Mouse (Mus musculus) left cerebral cortex, postnatal 10 days (tissue): ENCODE measurements at regions not wholly inside any gene's neighbourhood (a gene's known extent, or its start where the extent isn't known, plus 50 kb on each side); places are given as distances from the start of the nearest gene placed in this dataset.

ENCODE experiments used
- DNase-seq, 2 experiments: peaks; one replicate each; pipeline ENCODE4 v3.0.0; 2021 to 2022; ENCODE audit warnings: low spot score in 2 of 2, mixed read lengths in 1 of 2; ENCODE audit errors: extremely low spot score in 1 of 2
- intact Hi-C: fragments of 180-260 bp; cut with DNase I; formaldehyde crosslinking; loops from one replicate; pipeline ENCODE4 v1.15.1; 2025

GRCm38 (mm10) chr17:31732176-31732880 lies 54.7 kb downstream of the Cryaa start:
- DNase-seq: no peak
- intact Hi-C loops: no loop called here

GRCm38 (mm10) chr17:31734521-31734920 lies 56.9 kb downstream of the Cryaa start:
- peak in 1 of 2 experiments; percentile 46 for DNase-seq
- intact Hi-C loops: no loop called here

- intact Hi-C loops: no loop called here
- DNase-seq: no peak
Observed at GRCm38 (mm10) chr17:31736716-31737115, 59.1 kb downstream of the Cryaa start.

GRCm38 (mm10) chr17:31738249-31738648 lies 60.6 kb downstream of the Cryaa start:
- no peak for DNase-seq
- intact Hi-C loops: no loop called here

- intact Hi-C loops: no loop called here
- no peak for DNase-seq
Observed at GRCm38 (mm10) chr17:31739586-31739985, 62.0 kb downstream of the Cryaa start.

- DNase-seq: no peak
- intact Hi-C loops: no loop called here
Observed at GRCm38 (mm10) chr17:31740059-31740458, 62.5 kb downstream of the Cryaa start.

- intact Hi-C loops: no loop called here
Observed at GRCm38 (mm10) chr17:31743656-31744055, 66.0 kb downstream of the Cryaa start.

GRCm38 (mm10) chr17:31746198-31747111 lies 68.8 kb downstream of the Cryaa start:
- intact Hi-C loops: no loop called here
- DNase-seq: peak in 1 of 2 experiments; percentile 81

More at GRCm38 (mm10) chr17:31743656-31744055, 66.0 kb downstream of the Cryaa start:
- no peak for DNase-seq

GRCm38 (mm10) chr17:31747563-31747962 lies 70.0 kb downstream of the Cryaa start:
- intact Hi-C loops: no loop called here
- no peak for DNase-seq

- DNase-seq: no peak
- intact Hi-C loops: no loop called here
Observed at GRCm38 (mm10) chr17:31748158-31748557, 70.6 kb downstream of the Cryaa start.

GRCm38 (mm10) chr17:31748971-31749370 lies 71.4 kb downstream of the Cryaa start:
- no peak for DNase-seq
- intact Hi-C loops: no loop called here

- no peak for DNase-seq
- intact Hi-C loops: no loop called here
Observed at GRCm38 (mm10) chr17:31751262-31751661, 73.7 kb downstream of the Cryaa start.

GRCm38 (mm10) chr17:31753113-31753858 lies 75.7 kb downstream of the Cryaa start:
- intact Hi-C loops: no loop called here
- DNase-seq: no peak

GRCm38 (mm10) chr17:31753859-31754229 lies 76.2 kb downstream of the Cryaa start:
- intact Hi-C loops: no loop called here
- no peak for DNase-seq

- no peak for DNase-seq
- intact Hi-C loops: no loop called here
Observed at GRCm38 (mm10) chr17:31760465-31760864, 82.9 kb downstream of the Cryaa start.

GRCm38 (mm10) chr17:31763078-31763477 lies 85.5 kb downstream of the Cryaa start:
- intact Hi-C loops: no loop called here

GRCm38 (mm10) chr17:31766779-31767697 lies 88.6 kb downstream of the Sik1 start:
- peak; percentile 82 for DNase-seq

More at GRCm38 (mm10) chr17:31763078-31763477, 85.5 kb downstream of the Cryaa start:
- DNase-seq: no peak

GRCm38 (mm10) chr17:31772201-31772820 lies 83.3 kb downstream of the Sik1 start:
- intact Hi-C loops: no loop called here
- no peak for DNase-seq

More at GRCm38 (mm10) chr17:31766779-31767697, 88.6 kb downstream of the Sik1 start:
- intact Hi-C loops: no loop called here
